Mouse (Mus musculus) limb, embryonic 11.5 days (tissue): ENCODE data around the gene Rap1gds1. TPM values are rescaled to one million over a fixed set of nuclear protein-coding genes. Genes with fewer than 3 reads are reported as not detected.
A peak's percentile ranks its signal among the peaks of the same experiment; 100 is the strongest.

Experiments
- ATAC-seq: fragments of 200-750 bp; cut with Nextera tagmentation; 2 replicates; pipeline ENCODE4 v1.8.0; 2017; ENCODE audit warnings: low read depth; ENCODE audit not compliant: insufficient number of reproducible peaks, low FRiP score, low TSS enrichment
- DNase-seq: peaks from one replicate; pipeline ENCODE4 v3.0.0-alpha.2; 2015; ENCODE audit warnings: low spot score
- H3K27ac ChIP-seq: fragments of 300-500 bp; sonication (generic); replicated peaks from 2 replicates; pipeline ENCODE4 v1.5.1; 2014; ENCODE audit warnings: low read depth, mild to moderate bottlenecking, low read length
- H3K27me3 ChIP-seq: fragments of 300-500 bp; sonication (generic); 2 replicates; pipeline ENCODE4 v1.6.1; 2014; ENCODE audit warnings: mild to moderate bottlenecking, low read length, mixed read lengths; ENCODE audit not compliant: control insufficient read depth, insufficient read depth
- H3K36me3 ChIP-seq: fragments of 300-500 bp; sonication (generic); 2 replicates; pipeline ENCODE4 v1.6.1; 2014; ENCODE audit warnings: mild to moderate bottlenecking, low read length, moderate library complexity, mixed read lengths; ENCODE audit not compliant: control insufficient read depth, insufficient read depth
- H3K4me1 ChIP-seq: fragments of 300-500 bp; sonication (generic); 2 replicates; pipeline ENCODE4 v1.6.1; 2014; ENCODE audit warnings: low read length, mixed read lengths; ENCODE audit not compliant: control insufficient read depth, insufficient read depth
- H3K4me2 ChIP-seq: fragments of 300-500 bp; sonication (generic); 2 replicates; pipeline ENCODE4 v1.6.1; 2014; ENCODE audit warnings: low read depth, mild to moderate bottlenecking, moderate library complexity; ENCODE audit not compliant: severe bottlenecking
- H3K4me3 ChIP-seq: fragments of 300-500 bp; sonication (generic); 2 replicates; pipeline ENCODE4 v1.5.1; 2014; ENCODE audit warnings: low read depth, low read length
- H3K9ac ChIP-seq: fragments of 300-500 bp; sonication (generic); 2 replicates; pipeline ENCODE4 v1.6.1; 2014; ENCODE audit warnings: mild to moderate bottlenecking, low read length
- H3K9me3 ChIP-seq: fragments of 300-500 bp; sonication (generic); 2 replicates; pipeline ENCODE4 v1.6.1; 2016; ENCODE audit warnings: low read length; ENCODE audit not compliant: control insufficient read depth
- WGBS: fragments of 180-500 bp; shearing (Covaris S2); extraction: QIAGEN DNeasy Blood & Tissue Kit; methylation state at CpG from one replicate; pipeline ENCODE4 v1.1.7; 2014; 5-methylcytosine and 5-hydroxymethylcytosine counted together
- polyA plus RNA-seq: library from polyadenylated mRNA; unstranded; fragments of >200 nt; fragmentation: Nextera tagmentation; extraction: Ambion mirVana; gene quantifications from 2 replicates; pipeline ENCODE4 v1.2.1, GENCODE M21; 2014

Rap1gds1 gene
- polyA plus RNA-seq, 1 experiment from 2014 or later = 53.5 TPM

DNA sequence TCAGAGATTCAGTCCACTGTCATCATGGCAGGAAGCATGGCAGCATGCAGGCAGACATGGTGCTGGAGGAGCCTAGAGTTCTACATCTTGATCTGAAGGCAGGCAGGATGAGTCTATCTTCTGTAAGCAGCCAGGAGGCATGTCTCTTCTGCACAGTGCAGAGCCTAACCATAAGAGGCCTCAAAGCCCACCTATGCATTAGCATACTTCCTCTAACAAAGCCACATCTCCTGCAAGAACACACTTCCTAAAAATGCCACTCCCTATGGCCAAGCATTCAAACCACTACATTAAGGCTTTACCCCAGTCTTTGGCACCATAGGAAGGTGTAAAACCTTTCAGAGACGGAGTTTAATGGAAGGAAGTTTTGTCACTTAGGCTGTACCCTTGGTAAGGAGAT, 26.9 kb upstream of the Rap1gds1 start:
- H3K27ac ChIP-seq = no peak overlapping the region
- no peak overlapping the region for H3K4me2 ChIP-seq
- ATAC-seq (no peak), DNase-seq (no peak)
- no peaks in the 10 kb centered on the region for H3K4me1 ChIP-seq
- H3K27me3 ChIP-seq = no peaks in the 10 kb centered on the region
- H3K36me3 ChIP-seq = no peaks in the 10 kb centered on the region
- 86% methylated on average over 1 of the region's 1 CpGs for WGBS
- H3K9me3 ChIP-seq = no peaks in the 10 kb centered on the region
- no peak overlapping the region for H3K9ac ChIP-seq
- H3K4me3 ChIP-seq = no peak overlapping the region

DNA sequence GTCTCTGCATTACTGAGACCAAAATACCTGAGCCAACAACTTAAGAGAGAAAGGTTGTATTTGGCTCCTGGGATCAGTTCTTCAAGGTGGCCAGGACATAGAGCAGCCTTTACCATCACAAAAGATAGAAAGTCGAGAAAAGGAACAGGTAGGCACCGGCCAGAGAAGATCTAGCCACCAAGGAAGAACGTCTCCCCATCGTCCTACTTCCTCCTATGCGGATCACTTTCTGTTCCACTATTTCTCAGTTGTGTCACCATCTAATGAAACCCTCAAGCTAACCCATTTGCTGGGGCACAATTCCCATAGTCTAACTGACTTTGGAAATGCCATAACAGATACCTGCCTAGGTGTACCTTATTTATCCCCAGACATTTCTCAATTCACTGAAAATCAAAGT, 24.3 kb upstream of the Rap1gds1 start:
- Histone ChIP-seq H3K4me2 (no peak overlapping the region), H3K27me3 (no peaks in the 10 kb centered on the region), H3K36me3 (no peaks in the 10 kb centered on the region), H3K9ac (no peak overlapping the region), H3K4me3 (no peak overlapping the region), H3K4me1 (no peaks in the 10 kb centered on the region), H3K27ac (no peak overlapping the region), H3K9me3 (no peaks in the 10 kb centered on the region)
- ATAC-seq (no peak), DNase-seq (no peak)
- 96% methylated on average over 5 of the region's 5 CpGs for WGBS

DNA sequence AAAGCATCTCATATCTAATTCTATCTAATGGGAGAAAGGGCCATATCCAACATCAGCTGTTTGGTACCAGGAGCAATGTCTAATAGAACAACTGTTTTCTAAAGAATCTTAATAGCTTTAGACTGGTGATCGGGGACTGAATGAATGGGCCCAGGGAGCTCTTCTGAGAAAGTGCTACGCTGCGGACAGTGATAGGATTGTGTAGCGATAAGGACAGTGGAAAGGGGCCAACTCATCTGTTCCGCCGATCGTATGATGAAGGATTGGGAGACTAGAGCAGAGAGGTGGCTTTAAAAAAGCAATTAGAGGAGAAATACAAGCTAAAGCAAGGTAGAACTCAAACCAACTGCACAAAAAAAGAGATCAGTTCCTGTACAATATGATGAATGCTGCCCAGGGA, 20.9 kb upstream of the Rap1gds1 start:
- DNase-seq (no peak), ATAC-seq (no peak)
- Histone ChIP-seq H3K4me3 (no peak overlapping the region), H3K27ac (no peak overlapping the region), H3K36me3 (no peaks in the 10 kb centered on the region), H3K4me1 (no peaks in the 10 kb centered on the region), H3K4me2 (no peak overlapping the region), H3K9ac (no peak overlapping the region), H3K9me3 (no peaks in the 10 kb centered on the region), H3K27me3 (no peaks in the 10 kb centered on the region)
- WGBS = 95% methylated on average over 7 of the region's 7 CpGs

DNA sequence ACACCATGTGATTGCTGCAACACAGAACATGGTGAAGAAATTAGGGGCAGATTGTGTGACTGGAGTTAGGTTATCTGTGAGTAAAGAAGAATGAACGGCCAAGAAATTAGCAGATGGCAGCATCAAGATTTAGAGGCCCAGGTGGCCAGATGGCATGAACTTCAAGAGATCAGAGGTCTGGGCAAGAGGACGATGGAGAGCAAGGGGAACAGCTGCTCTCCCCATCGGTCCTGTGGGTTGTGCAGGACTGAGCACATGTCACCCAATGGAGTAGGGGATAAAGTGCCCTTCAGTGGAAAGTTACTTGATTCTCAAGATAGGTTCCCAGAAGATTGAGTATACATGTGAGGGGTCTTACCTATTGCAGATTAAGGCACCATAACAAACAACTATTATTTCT, 13.5 kb upstream of the Rap1gds1 start:
- DNase-seq = no peak

DNA sequence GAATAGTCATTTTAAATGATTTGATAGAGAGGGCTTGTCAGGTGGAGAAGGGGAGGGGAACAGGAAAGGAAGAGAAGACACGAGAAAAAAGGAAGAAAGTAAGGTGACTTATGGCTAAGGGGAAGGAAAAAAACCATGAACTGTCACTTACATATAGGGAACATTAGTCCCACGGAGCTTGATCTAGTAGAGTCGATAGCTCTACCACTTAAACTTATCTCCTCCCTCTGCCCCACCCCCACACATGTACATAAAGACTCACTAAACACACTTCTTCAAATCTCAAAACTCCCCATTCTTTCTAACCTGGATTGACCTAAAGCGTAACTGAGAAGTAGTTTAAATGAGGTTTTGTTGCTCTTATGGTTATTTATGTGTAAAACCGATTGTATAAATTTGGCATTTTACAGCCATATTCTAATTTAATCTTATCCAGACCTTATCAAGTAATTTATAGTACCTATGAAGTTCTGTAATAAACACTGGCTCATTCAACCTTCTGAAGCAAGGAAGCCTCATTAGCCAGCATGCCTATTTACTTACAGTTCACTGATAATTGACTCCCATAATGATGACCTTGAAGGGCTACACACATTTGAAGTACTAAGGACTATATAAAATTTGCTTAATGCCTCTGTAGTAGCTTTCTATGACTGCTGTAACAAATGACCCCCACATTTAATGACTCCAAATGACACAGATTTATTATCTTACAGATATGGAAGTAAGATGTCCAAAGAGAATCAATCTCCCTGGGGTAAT, 9.0 kb upstream of the Rap1gds1 start:
- 63% methylated on average over 5 of the region's 5 CpGs for WGBS
- no peak for ATAC-seq
- no peaks in the 10 kb centered on the region for H3K9me3 ChIP-seq

More for the DNA sequence above, 13.5 kb upstream of the Rap1gds1 start:
- H3K27ac ChIP-seq = no peak overlapping the region
- H3K4me2 ChIP-seq = no peak overlapping the region
- H3K4me3 ChIP-seq = no peak overlapping the region
- H3K36me3 ChIP-seq = no peaks in the 10 kb centered on the region
- ATAC-seq = no peak
- no peaks in the 10 kb centered on the region for H3K9me3 ChIP-seq
- no peak overlapping the region for H3K9ac ChIP-seq
- H3K27me3 ChIP-seq = no peaks in the 10 kb centered on the region
- WGBS = 79% methylated on average over 3 of the region's 3 CpGs
- H3K4me1 ChIP-seq = no peaks in the 10 kb centered on the region

DNA sequence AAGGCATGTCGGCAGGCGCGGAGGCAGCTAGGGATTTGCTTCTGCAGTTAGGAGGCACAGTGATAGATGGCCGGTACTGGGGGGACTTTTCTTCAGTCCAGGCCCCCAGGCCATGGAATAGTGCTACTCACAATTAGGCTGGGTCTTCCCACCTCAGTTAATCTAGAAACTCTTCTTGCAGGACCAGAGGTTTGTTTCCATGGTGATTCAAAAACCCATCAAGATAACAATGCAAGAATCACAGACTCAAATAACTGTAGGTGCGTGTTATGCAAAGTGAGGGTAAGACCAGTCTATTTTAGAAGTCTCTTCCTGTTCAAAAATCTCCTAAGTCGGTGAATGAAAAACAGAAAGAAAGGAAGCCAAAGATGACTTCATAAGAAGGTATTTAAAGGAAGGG, 4.8 kb upstream of the Rap1gds1 start:
- Histone ChIP-seq H3K9me3 (no peaks in the 10 kb centered on the region), H3K36me3 (no peaks in the 10 kb centered on the region), H3K27ac (no peak overlapping the region), H3K4me3 (no peak overlapping the region), H3K4me2 (no peak overlapping the region), H3K4me1 (no peaks in the 10 kb centered on the region), H3K9ac (no peak overlapping the region), H3K27me3 (no peaks in the 10 kb centered on the region)
- no peak for ATAC-seq
- DNase-seq = no peak
- 92% methylated on average over 6 of the region's 6 CpGs for WGBS

More for the DNA sequence above, 9.0 kb upstream of the Rap1gds1 start:
- no peak overlapping the region for H3K4me2 ChIP-seq
- no peaks in the 10 kb centered on the region for H3K4me1 ChIP-seq
- DNase-seq = no peak
- H3K36me3 ChIP-seq = no peaks in the 10 kb centered on the region
- H3K27ac ChIP-seq = no peak overlapping the region
- H3K9ac ChIP-seq = no peak overlapping the region
- no peaks in the 10 kb centered on the region for H3K27me3 ChIP-seq
- no peak overlapping the region for H3K4me3 ChIP-seq

DNA sequence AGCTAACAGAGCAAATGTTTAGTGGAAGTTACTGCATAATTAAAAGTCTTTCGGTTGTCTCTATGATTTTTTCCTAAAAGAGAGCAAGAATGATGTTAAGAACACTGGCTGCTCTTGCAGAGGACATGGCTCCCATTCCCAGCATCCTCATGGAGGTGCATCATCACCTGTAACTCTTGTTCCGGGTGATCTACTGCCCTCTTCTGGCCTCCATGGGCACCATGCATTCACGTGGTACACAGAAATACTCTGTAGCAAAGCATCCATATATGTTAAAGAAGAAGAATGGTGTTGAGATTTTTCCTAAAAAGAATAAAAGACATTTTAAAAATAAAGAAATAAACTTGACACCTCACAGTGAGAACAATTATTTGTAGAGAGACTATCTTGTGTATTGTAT, 3.0 kb upstream of the Rap1gds1 start:
- ATAC-seq = no peak
- H3K9me3 ChIP-seq = no peaks in the 10 kb centered on the region
- no peaks in the 10 kb centered on the region for H3K27me3 ChIP-seq
- 83% methylated on average over 3 of the region's 3 CpGs for WGBS
- H3K4me3 ChIP-seq = no peak overlapping the region
- DNase-seq = no peak
- no peak overlapping the region for H3K4me2 ChIP-seq
- H3K4me1 ChIP-seq = no peaks in the 10 kb centered on the region
- H3K36me3 ChIP-seq = no peaks in the 10 kb centered on the region
- H3K9ac ChIP-seq = no peak overlapping the region
- H3K27ac ChIP-seq = no peak overlapping the region

DNA sequence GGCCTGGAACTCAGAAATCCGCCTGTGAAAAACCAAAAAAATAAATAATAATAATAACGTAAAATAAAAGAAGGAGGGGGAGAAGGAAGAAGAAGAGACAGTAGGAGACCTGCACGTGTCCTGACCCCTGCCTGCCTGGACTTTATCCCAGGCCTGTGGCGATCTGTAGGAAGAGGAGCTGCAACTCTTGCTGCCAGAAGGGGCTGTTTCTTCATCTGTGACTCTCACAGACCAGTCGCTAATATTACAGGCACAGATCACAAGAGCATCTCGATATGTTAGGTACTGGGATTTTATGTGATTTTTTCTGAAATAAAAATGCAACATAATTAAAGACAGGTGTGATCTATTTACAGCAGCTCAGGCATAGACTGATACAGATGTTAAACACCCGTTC, 1.1 kb upstream of the Rap1gds1 start:
- no peak for DNase-seq
- no peaks in the 10 kb centered on the region for H3K36me3 ChIP-seq
- H3K4me2 ChIP-seq = peak overlapping the region; percentile 92
- H3K9me3 ChIP-seq = no peaks in the 10 kb centered on the region
- H3K27ac ChIP-seq = no peak overlapping the region
- H3K27me3 ChIP-seq = no peaks in the 10 kb centered on the region
- H3K9ac ChIP-seq = peak overlapping the region; percentile 72
- ATAC-seq = 0 out of 2 replicates have a peak, but pooled peaks have one; percentile 22
- H3K4me1 ChIP-seq = no peaks in the 10 kb centered on the region
- WGBS = 6% methylated on average over 7 of the region's 7 CpGs
- H3K4me3 ChIP-seq = peak overlapping the region; percentile 83
